Mouse (Mus musculus) heart, adult 18-20 months (tissue): ENCODE measurements around the gene Kat6b. TPM values are rescaled to one million over a fixed set of nuclear protein-coding genes. Genes with fewer than 3 reads are reported as not detected.
"Not testable (repeated sequence)": the region's sequence is repeated elsewhere in the genome, so short reads cannot be mapped to it uniquely, and the experiment has no call there.

Source experiments
- DNase-seq, 2 experiments: peaks; one replicate each; pipeline ENCODE4 v3.0.0; 2021 to 2022; ENCODE audit warnings: mixed read lengths in 1 of 2
- total RNA-seq, 2 experiments: library from RNA; stranded (reverse); gene quantifications; 2 replicates each; pipeline ENCODE4 v1.2.3; 2021

Kat6b gene
- total RNA-seq, 2 experiments from 2014 or later = 18.8 to 27.6 TPM

DNA sequence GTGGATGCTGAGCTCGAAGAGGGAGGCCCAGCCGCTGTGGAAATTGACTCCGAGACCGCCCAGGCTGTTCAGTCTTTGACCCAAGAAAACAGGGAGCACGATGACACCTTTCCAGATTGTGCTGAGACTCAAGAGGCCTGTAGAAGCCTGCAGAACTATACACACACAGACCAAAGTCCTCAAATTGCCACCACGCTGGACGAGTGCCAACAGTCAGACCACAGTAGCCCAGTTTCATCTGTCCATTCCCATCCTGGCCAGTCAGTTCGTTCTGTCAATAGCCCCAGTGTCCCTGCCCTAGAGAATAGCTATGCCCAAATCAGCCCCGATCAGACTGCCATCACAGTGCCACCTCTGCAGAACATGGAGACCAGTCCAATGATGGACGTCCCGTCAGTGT is 188.0 kb downstream of the Kat6b start:
- DNase-seq = no peak

- peak; percentile 41 to 63 for DNase-seq
These were observed 188.6 kb downstream of the Kat6b start for GRCm38 (mm10) chr14:21669633-21670421.

DNA sequence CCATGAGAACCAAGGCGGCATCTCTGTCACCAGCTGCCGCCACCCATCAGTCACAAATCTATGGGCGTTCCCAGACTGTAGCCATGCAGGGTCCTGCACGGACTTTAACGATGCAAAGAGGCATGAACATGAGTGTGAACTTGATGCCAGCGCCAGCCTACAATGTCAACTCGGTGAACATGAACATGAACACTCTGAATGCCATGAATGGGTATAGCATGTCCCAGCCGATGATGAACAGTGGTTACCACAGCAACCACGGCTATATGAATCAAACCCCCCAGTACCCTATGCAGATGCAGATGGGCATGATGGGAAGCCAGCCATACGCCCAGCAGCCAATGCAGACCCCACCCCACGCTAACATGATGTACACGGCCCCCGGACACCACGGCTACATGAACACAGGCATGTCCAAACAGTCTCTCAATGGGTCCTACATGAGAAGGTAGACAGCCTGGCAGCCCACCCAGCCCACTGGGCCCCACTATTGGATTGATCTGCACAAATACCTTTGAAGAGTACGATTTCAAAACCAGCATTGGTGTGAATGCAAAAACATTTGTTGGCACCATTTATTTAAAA is 189.3 kb downstream of the Kat6b start:
- not testable (repeated sequence) for DNase-seq

- no peak for DNase-seq
These were observed 191.9 kb downstream of the Kat6b start for GRCm38 (mm10) chr14:21673100-21673499.

GRCm38 (mm10) chr14:21674471-21674870 is 193.2 kb downstream of the Kat6b start:
- DNase-seq = no peak

DNA sequence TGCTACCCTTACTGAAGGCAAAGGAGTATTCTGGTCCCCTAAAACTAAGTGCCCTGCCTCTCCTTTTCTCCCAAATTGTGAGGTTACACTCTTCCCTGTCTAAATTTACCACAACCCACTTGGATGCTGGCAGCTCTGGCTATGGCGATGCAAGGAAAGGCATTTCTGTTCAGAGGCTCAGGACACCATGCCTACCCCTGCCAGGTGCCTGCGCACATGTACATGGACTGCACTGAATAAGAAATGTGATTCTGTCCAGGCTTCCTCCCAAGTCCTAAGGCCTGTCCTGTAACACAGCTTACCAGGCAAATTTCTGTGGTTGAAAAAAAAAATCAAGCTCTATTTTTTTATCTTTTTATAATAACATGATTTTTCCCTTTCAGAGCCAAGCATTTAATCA is 195.0 kb downstream of the Kat6b start:
- no peak for DNase-seq

DNA sequence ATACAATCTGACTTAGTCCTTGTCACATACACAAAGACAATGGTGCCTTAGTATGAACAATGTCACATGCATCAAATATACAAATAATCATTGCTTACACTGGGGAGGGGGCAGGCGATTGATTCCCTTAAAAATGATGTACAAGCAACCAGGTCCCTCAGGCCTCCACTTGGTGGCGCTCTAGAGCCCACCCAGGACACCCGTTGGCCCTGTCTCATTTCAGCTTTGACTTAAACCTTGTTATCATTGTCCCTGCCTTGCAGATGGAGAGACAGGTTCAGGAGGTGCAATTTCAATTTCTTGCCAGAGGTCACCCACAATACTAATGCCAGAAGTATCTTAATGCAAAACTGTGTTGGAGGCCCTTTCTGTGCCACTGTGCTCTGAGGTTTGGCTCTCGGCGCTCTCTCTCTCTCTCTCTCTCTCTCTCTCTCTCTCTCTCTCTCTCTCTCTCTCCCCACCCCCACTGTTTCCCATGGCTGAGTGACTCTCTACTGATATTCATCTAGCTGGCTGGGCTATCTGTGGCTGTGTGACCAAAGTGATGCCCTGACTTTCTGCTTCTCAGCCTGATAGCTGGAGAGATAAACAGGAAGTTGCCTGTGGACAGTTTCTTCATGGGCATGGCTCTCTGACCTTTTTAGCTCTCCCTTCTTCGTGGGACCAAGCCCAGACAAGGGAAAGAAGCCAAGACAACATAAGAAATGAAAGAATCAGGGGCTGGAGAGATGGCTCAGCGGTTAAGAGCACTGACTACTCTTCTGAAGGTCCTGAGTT is 197.5 kb downstream of the Kat6b start:
- DNase-seq = peak; percentile 42 to 75

GRCm38 (mm10) chr14:21679631-21680201 is 198.5 kb downstream of the Kat6b start:
- DNase-seq = no peak

DNA sequence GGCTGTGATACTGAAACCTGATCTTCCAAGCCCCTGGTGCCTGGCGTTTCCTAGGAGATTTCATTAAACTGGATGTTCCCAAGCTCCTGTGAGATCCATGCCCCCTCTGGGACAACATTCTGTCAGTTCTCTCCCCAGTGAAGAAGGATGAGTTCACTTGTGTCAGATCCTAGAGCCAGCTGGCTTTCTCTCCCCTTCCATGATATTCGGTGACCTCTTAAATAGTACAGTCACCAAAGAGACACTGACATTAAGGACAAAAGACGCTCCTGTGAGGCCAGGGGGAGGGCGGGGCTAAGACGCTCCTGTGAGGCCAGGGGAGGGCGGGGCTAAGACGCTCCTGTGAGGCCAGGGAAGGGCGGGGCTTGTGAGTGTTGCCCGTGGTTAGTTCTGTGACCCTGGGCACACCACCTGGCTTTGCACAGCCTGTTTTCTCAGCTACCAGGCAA is 201.5 kb downstream of the Kat6b start:
- DNase-seq = peak in 1 of 2 experiments; percentile 39

DNA sequence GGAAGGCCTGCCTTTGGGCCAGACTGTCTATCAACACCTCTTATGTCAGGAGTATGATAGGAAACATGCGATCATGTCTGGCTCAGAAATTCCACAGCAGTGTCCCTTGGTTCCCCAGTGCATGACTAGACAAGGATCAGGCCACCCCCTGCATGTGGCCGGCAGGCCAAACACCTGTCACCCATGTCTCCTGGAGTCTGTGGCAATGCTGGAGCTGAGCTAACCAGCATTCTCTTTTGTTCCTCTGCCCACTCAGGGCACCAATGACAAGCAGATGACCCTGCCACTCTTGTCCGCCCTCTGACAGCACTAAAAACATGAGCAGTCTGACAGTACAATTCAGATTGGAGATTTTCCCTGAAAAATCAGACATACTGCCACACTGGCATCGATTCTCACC is 202.6 kb downstream of the Kat6b start:
- no peak for DNase-seq

DNA sequence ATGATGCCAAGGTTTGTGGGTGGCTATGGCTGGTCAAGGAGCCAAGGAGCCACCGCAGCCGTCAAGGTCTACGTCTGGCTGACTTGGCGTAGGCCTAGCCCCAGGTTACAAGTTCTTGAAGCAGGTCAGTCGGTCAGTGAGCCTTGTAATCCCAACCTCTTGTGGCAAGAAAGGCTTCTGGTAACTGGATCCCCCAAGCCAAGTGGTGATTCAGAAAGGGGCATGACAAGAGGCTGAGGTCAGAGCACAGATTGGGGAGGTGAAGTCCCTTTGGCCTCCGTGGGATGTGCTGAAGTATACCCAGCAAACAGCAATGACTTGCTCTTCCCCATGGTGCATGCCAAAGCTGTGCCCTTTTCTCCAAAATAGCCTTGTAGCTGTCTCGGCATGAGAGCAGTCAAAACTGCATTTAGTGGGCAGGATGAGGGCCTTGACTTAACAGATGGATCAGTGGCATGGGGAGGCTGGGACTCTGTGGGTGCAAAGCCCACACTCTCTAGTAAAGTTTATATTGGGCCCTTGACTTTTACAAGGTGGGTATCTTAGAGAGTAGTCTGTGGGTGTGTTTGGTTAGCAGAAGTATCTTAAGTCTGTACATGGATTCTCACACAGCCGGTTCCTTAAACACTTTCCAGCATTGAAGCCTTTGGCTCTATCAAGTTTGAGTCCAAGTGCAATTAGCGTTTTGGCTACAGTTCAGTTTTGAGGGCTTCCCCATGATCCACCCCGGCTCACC is 204.3 kb downstream of the Kat6b start:
- DNase-seq = no peak

DNA sequence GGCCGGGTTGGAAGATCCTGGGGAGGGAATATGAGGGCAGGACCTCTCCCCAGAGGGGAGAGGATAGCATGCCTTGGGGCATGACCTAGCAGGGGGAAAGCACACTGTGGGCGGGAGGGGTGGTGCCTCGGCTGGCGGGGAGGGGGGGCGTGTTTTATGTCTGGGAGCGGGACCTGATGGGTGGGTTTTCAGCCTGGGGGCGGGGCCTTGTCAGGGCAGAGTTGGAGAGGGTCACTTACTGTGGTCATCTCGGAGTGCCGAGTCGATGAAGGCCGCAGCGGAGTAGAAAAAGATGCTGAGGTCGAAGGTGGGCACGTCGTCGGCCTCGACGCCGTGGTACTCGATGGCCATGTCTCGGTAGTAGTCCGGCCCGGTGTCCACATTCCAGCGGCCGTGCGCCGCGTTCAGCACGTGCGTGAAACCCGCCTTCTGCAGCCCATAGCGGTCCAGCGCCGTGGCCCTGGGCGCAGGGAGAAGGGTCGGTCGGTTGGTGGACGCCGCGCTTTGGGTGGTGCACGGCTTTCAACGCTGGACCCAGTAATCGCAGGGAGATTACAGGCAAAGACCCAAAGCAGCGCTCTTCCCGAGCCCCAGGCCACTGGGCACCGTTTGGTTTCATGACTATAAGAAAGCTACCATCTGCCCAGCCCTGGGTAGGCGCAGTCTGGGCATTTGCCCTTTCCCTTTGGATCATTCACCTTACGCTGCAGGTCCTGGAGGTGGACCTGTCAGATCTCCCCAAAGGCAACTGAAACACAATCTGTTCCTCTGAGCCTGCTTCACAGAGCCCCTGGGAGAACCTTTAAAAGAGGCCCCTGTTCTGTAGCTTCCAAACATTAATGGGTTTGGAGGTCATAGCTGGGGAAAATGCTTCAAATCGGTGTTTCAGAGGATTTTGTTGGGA is 205.4 kb downstream of the Kat6b start:
- no peak for DNase-seq

GRCm38 (mm10) chr14:21691070-21691469 is 209.8 kb downstream of the Kat6b start:
- DNase-seq = no peak

DNA sequence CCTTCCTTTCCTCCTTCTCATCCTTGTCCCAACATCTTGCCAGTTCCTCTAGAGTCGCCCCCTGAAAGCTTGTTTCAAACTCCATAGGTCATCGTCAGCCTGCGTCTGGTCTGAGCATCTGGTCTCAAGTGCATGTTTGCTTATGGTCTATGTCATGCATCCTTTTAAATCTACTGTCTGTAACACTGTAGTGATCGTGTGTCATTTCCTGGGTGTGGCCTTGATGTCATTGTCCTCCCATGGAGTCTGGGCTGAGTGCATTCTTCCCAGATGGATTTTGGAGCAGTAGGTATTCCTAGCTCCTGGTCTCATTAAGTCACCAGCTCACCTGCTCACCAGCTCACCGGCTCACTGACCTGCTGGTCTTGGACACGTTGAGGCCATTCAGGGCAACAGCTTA is 213.8 kb downstream of the Kat6b start:
- DNase-seq = no peak

DNA sequence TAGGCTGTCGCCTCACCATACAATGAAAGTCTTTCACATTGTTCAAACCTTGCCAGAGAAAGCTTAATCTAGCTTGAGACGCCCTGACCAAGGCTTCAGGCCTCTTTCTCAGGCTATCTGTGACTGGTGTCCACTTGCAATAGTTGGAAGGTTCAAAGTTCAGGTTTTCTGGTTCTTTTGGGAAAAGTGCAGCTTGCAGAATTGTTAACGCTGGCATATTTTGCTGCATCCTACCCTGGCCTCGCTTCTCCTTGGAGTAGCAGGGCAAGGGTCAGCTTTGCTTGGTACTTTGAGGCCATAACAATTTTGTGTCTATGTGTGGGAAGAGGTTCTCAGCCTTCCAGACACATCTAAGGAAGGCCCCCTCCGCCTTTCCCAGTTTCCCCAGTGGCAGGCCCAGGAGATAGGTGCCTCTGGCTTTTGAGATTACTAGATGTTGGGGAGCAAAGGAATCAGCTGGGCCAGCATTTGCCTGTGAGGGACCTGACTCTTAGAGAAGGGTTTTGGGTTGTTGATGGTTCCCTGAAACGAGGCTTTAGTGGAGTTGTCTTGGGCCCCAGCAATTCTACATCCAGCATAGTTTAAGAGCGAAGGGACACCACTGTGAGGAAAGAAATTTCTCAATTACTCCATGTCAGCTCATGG is 215.1 kb downstream of the Kat6b start:
- no peak for DNase-seq

DNA sequence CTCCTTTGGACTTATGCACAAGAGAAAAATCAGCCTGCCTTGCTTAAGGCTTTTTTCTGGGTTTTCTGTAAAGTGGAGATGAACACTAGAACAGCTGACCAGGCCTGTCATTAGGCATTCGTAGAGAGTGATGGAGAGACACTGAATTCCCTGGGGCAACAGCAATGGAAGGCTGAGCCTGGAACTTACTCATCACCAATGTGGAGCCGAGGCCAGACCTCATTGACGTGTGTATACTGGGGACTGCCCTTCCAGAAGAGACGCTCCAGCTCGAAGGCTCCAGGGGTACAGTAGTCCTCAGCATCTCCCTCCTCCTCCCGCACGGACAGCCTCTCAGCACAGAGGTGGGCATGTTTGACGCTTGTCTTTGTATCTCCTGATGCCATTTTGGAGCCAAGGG is 221.5 kb downstream of the Kat6b start:
- no peak for DNase-seq

DNA sequence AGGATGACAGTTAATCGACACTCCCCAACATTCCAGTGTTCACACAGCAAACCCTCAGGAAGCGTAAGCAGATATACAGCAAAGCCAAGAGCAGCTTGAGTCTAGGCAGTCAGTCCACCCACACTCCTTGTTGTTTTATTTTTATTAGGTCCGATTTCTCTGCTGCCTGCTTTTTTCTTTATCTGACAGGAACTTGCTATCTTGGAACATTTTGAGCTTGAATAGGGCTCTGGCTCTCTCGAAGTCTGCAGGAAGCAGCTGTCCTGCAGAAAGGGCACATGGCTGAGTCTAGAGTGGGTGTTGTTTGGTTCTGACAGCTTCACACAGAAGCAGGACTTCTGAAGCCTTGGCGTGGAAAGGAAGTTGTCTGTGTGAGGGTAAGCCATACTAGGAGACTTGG is 222.0 kb downstream of the Kat6b start:
- DNase-seq = peak; percentile 48 to 72

GRCm38 (mm10) chr14:21705462-21705861 is 224.2 kb downstream of the Kat6b start:
- no peak for DNase-seq

DNA sequence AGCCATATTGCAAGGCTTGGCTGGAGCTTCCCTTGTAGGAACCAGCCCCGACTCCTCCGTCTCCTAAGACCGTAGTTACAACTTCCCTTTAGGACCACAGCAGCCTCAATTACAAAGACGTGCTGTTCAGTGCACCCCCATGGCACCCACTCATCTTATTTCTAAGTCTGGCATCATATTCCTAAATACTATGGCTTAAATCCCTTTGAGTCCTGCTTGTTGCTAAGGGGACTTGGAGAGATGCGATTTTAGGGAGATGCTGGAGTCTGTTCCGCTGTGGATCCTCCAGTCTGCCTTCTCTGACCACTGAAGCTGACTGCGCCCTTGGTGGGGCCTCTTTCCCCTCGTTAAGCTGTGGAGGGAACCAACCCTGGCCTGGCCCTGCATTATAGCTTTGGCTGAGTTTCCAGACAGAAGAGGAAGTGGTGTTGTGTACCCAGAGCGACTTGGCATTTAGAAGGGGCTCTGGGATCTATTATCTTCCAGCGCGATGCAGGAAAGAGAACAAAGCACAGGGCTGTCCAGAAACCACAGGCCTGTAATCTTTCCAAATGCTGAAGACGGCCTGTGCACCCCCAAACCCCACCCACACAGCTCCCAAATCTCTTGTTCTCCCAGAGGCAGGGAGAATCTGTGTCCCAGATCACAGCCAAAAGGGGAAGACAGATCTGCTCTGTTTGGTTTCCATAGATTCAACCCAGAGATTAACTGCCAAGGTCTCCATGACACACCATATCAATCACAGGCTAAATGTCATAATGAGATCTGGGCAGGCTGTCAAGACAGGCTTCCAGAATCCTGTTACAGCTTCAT is 225.7 kb downstream of the Kat6b start:
- DNase-seq = peak; percentile 62 to 75
